11 mouse cellular contexts compared by ENCODE assay signal in the genomic region with DNA sequence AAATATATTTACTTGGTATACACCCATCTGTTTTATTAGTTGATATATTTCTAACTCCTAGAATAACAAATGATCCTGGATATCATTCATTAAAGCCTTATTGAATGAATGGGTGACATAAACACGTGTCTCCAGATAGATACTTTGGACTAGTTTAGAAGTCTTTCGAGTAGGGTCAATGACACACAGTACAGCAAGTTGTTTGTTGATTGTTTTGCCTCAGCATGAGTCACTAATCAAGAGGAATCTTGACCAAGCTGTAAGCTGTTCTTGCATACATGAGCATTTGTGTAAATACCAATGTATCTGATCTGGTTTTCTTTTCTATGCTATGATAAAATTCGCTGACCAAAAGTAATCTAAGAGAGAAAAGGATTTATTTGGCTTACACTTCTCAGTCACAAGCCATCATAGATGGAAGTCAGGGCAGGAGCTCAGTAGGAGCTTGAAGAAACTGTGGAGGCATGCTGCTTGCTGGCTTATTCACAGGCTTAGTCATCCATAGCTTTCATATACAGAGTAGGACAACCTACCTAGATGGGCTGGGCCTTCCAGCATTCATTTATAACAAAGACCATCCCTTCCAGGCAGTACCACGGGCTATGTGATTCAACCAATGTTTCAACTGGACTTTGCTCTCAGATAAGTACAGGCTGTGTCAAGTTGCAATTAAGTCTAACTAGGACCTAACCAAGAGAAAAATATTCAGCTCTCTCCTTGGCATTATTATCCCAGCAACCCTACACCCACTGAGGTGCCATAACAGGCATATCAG.
"Had no signal": no experiment of that assay in that cellular context is flagged by ENCODE, and none has a peak within 500 bp of the region (broad histone marks: within the 10 kb centered on the region; RNA-seq: fewer than 3 reads in every experiment).

No protein-coding gene starts in this region.

- H3K4me1 ChIP-seq: limb, embryonic 15.5 days; midbrain, embryonic 12.5 days; neural tube, embryonic 13.5 days had no signal

- H3K9ac ChIP-seq: limb, embryonic 15.5 days; liver, embryonic 14.5 days; midbrain, embryonic 12.5 days; neural tube, embryonic 13.5 days had no signal

- ATAC-seq: midbrain, embryonic 16.5 days had no signal

- DNase-seq: kidney, adult 11 months; left cerebral cortex, postnatal 4 days; lung, adult 18-20 months; retina, postnatal 1 day; thymus, postnatal 36 days had no signal

- H3K36me3 ChIP-seq: limb, embryonic 15.5 days; midbrain, embryonic 12.5 days; neural tube, embryonic 13.5 days had no signal

- H3K27me3 ChIP-seq: limb, embryonic 15.5 days; midbrain, embryonic 12.5 days; neural tube, embryonic 13.5 days had no signal

- H3K4me3 ChIP-seq: layer of hippocampus, adult 2 months; limb, embryonic 15.5 days; midbrain, embryonic 12.5 days; neural tube, embryonic 13.5 days had no signal

- H3K9me3 ChIP-seq: limb, embryonic 15.5 days; midbrain, embryonic 12.5 days; neural tube, embryonic 13.5 days had no signal

- H3K4me2 ChIP-seq: limb, embryonic 15.5 days; midbrain, embryonic 12.5 days; neural tube, embryonic 13.5 days had no signal

- H3K27ac ChIP-seq: layer of hippocampus, adult 2 months; limb, embryonic 15.5 days; liver, embryonic 14.5 days; midbrain, embryonic 12.5 days; neural tube, embryonic 13.5 days had no signal
